Mouse (Mus musculus) right cerebral cortex, adult 18-20 months (tissue): ENCODE measurements at regions not wholly inside any gene's neighbourhood (a gene's known extent, or its start where the extent isn't known, plus 50 kb on each side); places are given as distances from the start of the nearest gene placed in this dataset.
A peak's percentile ranks its signal among the peaks of the same experiment; 100 is the strongest.

Experiments
- DNase-seq: peaks from one replicate; pipeline ENCODE4 v3.0.0; 2022; ENCODE audit warnings: mixed read lengths

GRCm38 (mm10) chr5:118881886-118882285, 321.4 kb downstream of the Med13l start:
- no peak for DNase-seq

- DNase-seq = no peak
Observed at GRCm38 (mm10) chr5:118888131-118888530, 327.7 kb downstream of the Med13l start.

- DNase-seq = peak; percentile 30
Observed at GRCm38 (mm10) chr5:118891131-118891530, 330.7 kb downstream of the Med13l start.

- no peak for DNase-seq
Observed at GRCm38 (mm10) chr5:118908224-118908623, 347.7 kb downstream of the Med13l start.

GRCm38 (mm10) chr5:118909756-118910155, 349.3 kb downstream of the Med13l start:
- no peak for DNase-seq

- no peak for DNase-seq
Observed at GRCm38 (mm10) chr5:118914191-118914750, 353.8 kb downstream of the Med13l start.

GRCm38 (mm10) chr5:118923357-118923756, 362.9 kb downstream of the Med13l start:
- no peak for DNase-seq

- DNase-seq = no peak
Observed at GRCm38 (mm10) chr5:118929037-118929436, 368.6 kb downstream of the Med13l start.

GRCm38 (mm10) chr5:118929990-118930501, 369.6 kb downstream of the Med13l start:
- DNase-seq = no peak

- no peak for DNase-seq
Observed at GRCm38 (mm10) chr5:118939336-118940039, 379.0 kb downstream of the Med13l start.

- DNase-seq = no peak
Observed at GRCm38 (mm10) chr5:118944256-118944655, 383.8 kb downstream of the Med13l start.

GRCm38 (mm10) chr5:118946090-118946489, 385.6 kb downstream of the Med13l start:
- no peak for DNase-seq

- DNase-seq = no peak
Observed at GRCm38 (mm10) chr5:118946994-118947393, 386.5 kb downstream of the Med13l start.

- DNase-seq = no peak
Observed at GRCm38 (mm10) chr5:118948119-118948786, 387.8 kb downstream of the Med13l start.

- no peak for DNase-seq
Observed at GRCm38 (mm10) chr5:118951067-118951466, 390.6 kb downstream of the Med13l start.

- DNase-seq = no peak
Observed at GRCm38 (mm10) chr5:118960521-118961001, 400.1 kb downstream of the Med13l start.

GRCm38 (mm10) chr5:118961091-118961490, 400.6 kb downstream of the Med13l start:
- no peak for DNase-seq

- no peak for DNase-seq
Observed at GRCm38 (mm10) chr5:118962152-118962551, 401.7 kb downstream of the Med13l start.

GRCm38 (mm10) chr5:118963001-118963400, 402.5 kb downstream of the Med13l start:
- DNase-seq = no peak

- no peak for DNase-seq
Observed at GRCm38 (mm10) chr5:118966901-118967300, 406.4 kb downstream of the Med13l start.

GRCm38 (mm10) chr5:118967718-118968117, 407.2 kb downstream of the Med13l start:
- no peak for DNase-seq

- no peak for DNase-seq
Observed at GRCm38 (mm10) chr5:118975147-118975546, 414.7 kb downstream of the Med13l start.

GRCm38 (mm10) chr5:118978921-118979630, 418.6 kb downstream of the Med13l start:
- DNase-seq = no peak
